Mouse (Mus musculus) MEL (cell line): ENCODE results near the gene Fgfr2. TPM values are rescaled to one million over a fixed set of nuclear protein-coding genes. Genes with fewer than 3 reads are reported as not detected.

Experiments
- DNase-seq: peaks from one replicate; pipeline ENCODE4 v3.0.0; 2011; ENCODE audit warnings: low read depth, low spot score
- H3K27ac ChIP-seq: 2 replicates; pipeline ENCODE4 v1.5.1; 2012; ENCODE audit warnings: low read depth, mild to moderate bottlenecking, control low read depth, low read length, moderate library complexity; ENCODE audit not compliant: control insufficient read depth
- H3K27me3 ChIP-seq, 2 experiments: fragments of 150-350 bp in 1 of 2; sonication (generic) in 1 of 2; 2 replicates each; pipeline ENCODE4 v1.6.1; 2012; ENCODE audit warnings: low read length in 2 of 2, mild to moderate bottlenecking in 2 of 2, improper control_type of control experiment in 1 of 2, moderate library complexity in 1 of 2; ENCODE audit not compliant: insufficient read depth in 2 of 2, control insufficient read depth in 1 of 2
- H3K36me3 ChIP-seq, 2 experiments: 2 replicates each; pipeline ENCODE4 v1.6.1; 2012 to 2014; ENCODE audit warnings: low read length in 2 of 2, improper control_type of control experiment in 1 of 2, inconsistent platforms in 1 of 2, mild to moderate bottlenecking in 1 of 2; ENCODE audit not compliant: insufficient read depth in 2 of 2, control insufficient read depth in 1 of 2
- H3K4me1 ChIP-seq, 2 experiments: fragments of 150-350 bp in 1 of 2; sonication (generic) in 1 of 2; 2 replicates each; pipeline ENCODE4 v1.6.1; 2012; ENCODE audit warnings: low read length in 2 of 2, improper control_type of control experiment in 1 of 2, mild to moderate bottlenecking in 1 of 2; ENCODE audit not compliant: insufficient read depth in 2 of 2, control insufficient read depth in 1 of 2
- H3K4me3 ChIP-seq, 2 experiments: fragments of 150-350 bp in 1 of 2; sonication (generic) in 1 of 2; 2 replicates each; pipeline ENCODE4 v1.5.1; 2012; ENCODE audit warnings: low read depth in 2 of 2, low read length in 2 of 2, mild to moderate bottlenecking in 2 of 2, moderate library complexity in 2 of 2, control low read depth in 1 of 2, improper control_type of control experiment in 1 of 2; ENCODE audit not compliant: control insufficient read depth in 1 of 2, insufficient read depth in 1 of 2
- H3K79me2 ChIP-seq: 2 replicates; pipeline ENCODE4 v1.6.1; 2012; ENCODE audit warnings: mild to moderate bottlenecking, low read length, moderate library complexity; ENCODE audit not compliant: control insufficient read depth, poor library complexity, insufficient read depth
- H3K9ac ChIP-seq: 2 replicates; pipeline ENCODE4 v1.6.1; 2012; ENCODE audit warnings: low read depth, mild to moderate bottlenecking, control low read depth, low read length, moderate library complexity; ENCODE audit not compliant: control insufficient read depth, poor library complexity, severe bottlenecking
- H3K9me3 ChIP-seq: fragments of 150-350 bp; sonication (generic); replicated peaks from 2 replicates; pipeline ENCODE4 v1.6.1; 2012; ENCODE audit warnings: mild to moderate bottlenecking, low read length, improper control_type of control experiment, moderate library complexity; ENCODE audit not compliant: insufficient read depth
- CHD1 ChIP-seq: IDR thresholded peaks from 2 replicates; pipeline ENCODE4 v1.6.1; 2012; ENCODE audit warnings: low read depth, mild to moderate bottlenecking, inconsistent platforms, low read length, improper control_type of control experiment
- CHD2 ChIP-seq: IDR thresholded peaks from 2 replicates; pipeline ENCODE4 v1.6.1; 2011; ENCODE audit warnings: low read length, improper control_type of control experiment
- E2F4 ChIP-seq: IDR thresholded peaks from 2 replicates; pipeline ENCODE4 v1.6.1; 2011; ENCODE audit warnings: low read depth, low read length, improper control_type of control experiment, borderline replicate concordance
- ETS1 ChIP-seq: IDR thresholded peaks from 2 replicates; pipeline ENCODE4 v1.6.1; 2012; ENCODE audit warnings: low read depth, mild to moderate bottlenecking, inconsistent platforms, low read length, improper control_type of control experiment, moderate library complexity
- GATA1 ChIP-seq: IDR thresholded peaks from 2 replicates; pipeline ENCODE4 v1.6.1; 2011; ENCODE audit warnings: low read depth, low read length, improper control_type of control experiment
- JUND ChIP-seq: IDR thresholded peaks from 2 replicates; pipeline ENCODE4 v1.6.1; 2011; ENCODE audit warnings: low read depth, mild to moderate bottlenecking, improper control_type of control experiment, low read length
- MAZ ChIP-seq: IDR thresholded peaks from 2 replicates; pipeline ENCODE4 v1.6.1; 2012; ENCODE audit warnings: low read depth, mild to moderate bottlenecking, inconsistent platforms, low read length, improper control_type of control experiment
- MEF2A ChIP-seq: IDR thresholded peaks from 2 replicates; pipeline ENCODE4 v1.6.1; 2014; ENCODE audit warnings: low read depth, mild to moderate bottlenecking, inconsistent platforms, low read length, improper control_type of control experiment; ENCODE audit not compliant: poor library complexity, insufficient replicate concordance, severe bottlenecking; ENCODE audit errors: extremely low read depth
- NRF1 ChIP-seq: IDR thresholded peaks from 2 replicates; pipeline ENCODE4 v1.6.1; 2014; ENCODE audit warnings: low read depth, mild to moderate bottlenecking, inconsistent platforms, low read length, improper control_type of control experiment, moderate library complexity; ENCODE audit not compliant: poor library complexity, insufficient read depth, severe bottlenecking
- POLR2A ChIP-seq, 2 experiments: IDR thresholded peaks; 2 replicates each; pipeline ENCODE4 v1.6.1; 2011 to 2012; ENCODE audit warnings: low read length in 2 of 2, mild to moderate bottlenecking in 2 of 2, control low read depth in 1 of 2, improper control_type of control experiment in 1 of 2, low read depth in 1 of 2, moderate library complexity in 1 of 2; ENCODE audit not compliant: control insufficient read depth in 1 of 2, insufficient read depth in 1 of 2, poor library complexity in 1 of 2
- RAD21 ChIP-seq: IDR thresholded peaks from 2 replicates; pipeline ENCODE4 v1.6.1; 2011; ENCODE audit warnings: mild to moderate bottlenecking, low read depth, low read length, improper control_type of control experiment
- TAL1 ChIP-seq: IDR thresholded peaks from 2 replicates; pipeline ENCODE4 v1.6.1; 2012; ENCODE audit warnings: mild to moderate bottlenecking, inconsistent platforms, low read length, moderate library complexity, mixed read lengths
- TBP ChIP-seq: IDR thresholded peaks from 2 replicates; pipeline ENCODE4 v1.8.0; 2011; ENCODE audit warnings: low read depth, low read length, improper control_type of control experiment
- USF1 ChIP-seq: IDR thresholded peaks from 2 replicates; pipeline ENCODE4 v1.6.1; 2014; ENCODE audit warnings: low read depth, mild to moderate bottlenecking, inconsistent platforms, low read length, improper control_type of control experiment, moderate library complexity
- USF2 ChIP-seq, 2 experiments: IDR thresholded peaks; 2 replicates each; pipeline ENCODE4 v1.6.1; 2011 to 2012; ENCODE audit warnings: improper control_type of control experiment in 2 of 2, low read length in 2 of 2, borderline replicate concordance in 1 of 2, inconsistent platforms in 1 of 2, low read depth in 1 of 2, mild to moderate bottlenecking in 1 of 2; ENCODE audit not compliant: insufficient read depth in 1 of 2
- ZNF384 ChIP-seq: IDR thresholded peaks from 2 replicates; pipeline ENCODE4 v1.6.1; 2012; ENCODE audit warnings: low read depth, mild to moderate bottlenecking, inconsistent platforms, low read length, improper control_type of control experiment
- polyA plus RNA-seq, 2 experiments: library from polyadenylated mRNA; stranded (reverse) in 1 of 2; unstranded in 1 of 2; fragments of >175 nt in 1 of 2; fragments of >200 nt in 1 of 2; gene quantifications; 2 replicates each; pipeline versions ENCODE4 v1.2.1 to v1.2.4; 2012; ENCODE audit warnings: low replicate concordance in 2 of 2, low read depth in 1 of 2; ENCODE audit not compliant: insufficient read length in 2 of 2, insufficient read depth in 1 of 2, missing spikeins in 1 of 2
- total RNA-seq: library from RNA; depleted of rRNA; stranded (reverse); fragments of 300-350 nt; gene quantifications from 2 replicates; pipeline ENCODE4 v1.2.3, GENCODE M21; 2012

The Fgfr2 gene
- total and polyA plus RNA-seq, 3 experiments, result not detected

- DNase-seq, result no peak
- Histone ChIP-seq H3K27me3 (no peaks in the 10 kb centered on the region), H3K79me2 (no peaks in the 10 kb centered on the region), H3K27ac (no peak overlapping the region), H3K4me3 (no peak overlapping the region), H3K36me3 (no peaks in the 10 kb centered on the region), H3K9ac (no peak overlapping the region), H3K9me3 (no peaks in the 10 kb centered on the region), H3K4me1 (no peaks in the 10 kb centered on the region)
- no peak for TF ChIP-seq CHD1
- TF ChIP-seq MAZ, result no peak
- no peak for TF ChIP-seq ZNF384
- TF ChIP-seq USF1, result no peak
- no peak for TF ChIP-seq TAL1
- TF ChIP-seq USF2 (IDR thresholded peaks at IDR 0.05; ENCODE audit: borderline replicate concordance in 1 of 2, insufficient read depth in 1 of 2, low read depth in 1 of 2, low read length in 2 of 2), result no peak
- TF ChIP-seq GATA1, result no peak
- TF ChIP-seq ETS1, result no peak
- no peak for TF ChIP-seq CHD2
- no peak for TF ChIP-seq NRF1
- TF ChIP-seq JUND, result no peak
- TF ChIP-seq TBP, result no peak
- TF ChIP-seq E2F4, result no peak
- no peak for TF ChIP-seq MEF2A
Measured at GRCm38 (mm10) chr7:131937611-131938010, 1185.5 kb downstream of the Fgfr2 start.

- DNase-seq, result no peak
- Histone ChIP-seq H3K4me1 (no peaks in the 10 kb centered on the region), H3K27ac (no peak overlapping the region), H3K36me3 (no peaks in the 10 kb centered on the region), H3K9ac (no peak overlapping the region), H3K4me3 (no peak overlapping the region), H3K79me2 (no peaks in the 10 kb centered on the region), H3K9me3 (no peaks in the 10 kb centered on the region), H3K27me3 (no peaks in the 10 kb centered on the region)
- TF ChIP-seq ETS1, result no peak
- TF ChIP-seq POLR2A (IDR thresholded peaks at IDR 0.05; ENCODE audit: control insufficient read depth in 1 of 2, insufficient read depth in 1 of 2, low read depth in 1 of 2, low read length in 2 of 2, poor library complexity in 1 of 2), result no peak
- no peak for TF ChIP-seq RAD21
- TF ChIP-seq GATA1, result no peak
Measured at GRCm38 (mm10) chr7:131927288-131928050, 1195.7 kb downstream of the Fgfr2 start.
